Comparison of ENCODE assay signal across 8 mouse cellular contexts in the genomic region with DNA sequence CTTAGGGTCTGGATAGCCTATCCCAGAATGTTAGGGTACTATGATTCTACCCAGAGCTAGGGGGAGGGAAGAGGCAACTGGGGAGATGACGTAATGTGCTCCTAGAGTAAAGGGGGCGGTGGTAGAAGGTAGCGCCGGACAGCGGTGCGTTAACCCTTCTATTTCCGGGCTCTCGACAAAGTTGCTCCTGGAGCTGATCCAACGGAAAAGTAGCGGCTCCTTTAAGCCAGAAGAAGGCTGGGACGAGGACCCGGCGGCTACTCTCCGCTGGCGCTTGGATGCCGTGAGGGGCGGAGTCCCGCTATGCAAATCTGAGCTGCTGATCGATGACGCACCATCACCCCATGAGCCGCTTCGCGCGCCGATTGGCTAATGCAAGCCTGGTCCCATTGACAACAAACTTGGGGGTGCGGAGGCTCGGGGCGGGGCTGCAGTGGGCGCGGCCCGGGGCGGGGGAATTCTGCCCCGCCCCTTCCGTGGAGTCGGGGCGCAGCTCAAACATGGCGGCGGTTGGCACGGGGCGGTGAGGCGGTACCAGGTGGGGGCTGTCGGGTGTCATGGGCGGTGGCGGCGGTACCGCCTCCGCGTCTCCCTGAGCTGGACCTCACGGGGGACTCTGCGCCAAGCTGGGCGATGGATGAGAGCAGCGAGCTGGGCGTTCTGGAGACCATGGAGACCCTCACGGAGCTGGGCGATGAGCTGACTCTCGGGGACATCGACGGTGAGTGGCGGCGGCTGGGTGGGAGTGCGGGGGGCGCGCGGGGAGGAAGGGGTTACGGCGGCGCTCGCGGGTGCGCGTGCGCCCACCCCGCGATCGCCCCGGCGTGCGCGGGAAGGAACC. TPM values are rescaled to one million over a fixed set of nuclear protein-coding genes. Genes with fewer than 3 reads are reported as not detected.
DNase-seq lines count a peak whose midpoint lies in the region; ATAC-seq and TF ChIP-seq lines count a peak whose summit lies in the region.

A gene (plus strand): TSS at position 412 of the 841 bp plus-strand sequence.

- no peak for TF ChIP-seq CTCF in MEL (IDR thresholded peaks at IDR 0.05 in 2 of 3, conservative IDR thresholded peaks at IDR 0.05 in 1 of 3; ENCODE audit: control insufficient read depth in 1 of 3, insufficient read depth in 1 of 3, low read depth in 2 of 3, low read length in 3 of 3, poor library complexity in 1 of 3, severe bottlenecking in 1 of 3)
- TF ChIP-seq CTCF in cerebellum, adult 2 months (IDR thresholded peaks at IDR 0.05; ENCODE audit: borderline replicate concordance, insufficient read depth, low read depth, low read length) = no peak
- no peak for TF ChIP-seq CTCF in forebrain, postnatal 0 days (IDR thresholded peaks at IDR 0.05; ENCODE audit: low read depth)

- peak within 1 kb of the TSS; percentile 70 to 100 for H3K4me3 ChIP-seq in MEL (ENCODE audit: control insufficient read depth in 1 of 2, insufficient read depth in 1 of 2, low read depth in 2 of 2, low read length in 2 of 2)
- peak within 1 kb of the TSS; percentile 81 for H3K4me3 ChIP-seq in cerebellum, adult 2 months (replicated peaks; ENCODE audit: insufficient read depth, low read depth, low read length)
- peak within 1 kb of the TSS; percentile 73 for H3K4me3 ChIP-seq in forebrain, postnatal 0 days (ENCODE audit: low read depth, low read length)
- peak within 1 kb of the TSS; percentile 90 for H3K4me3 ChIP-seq in lung, embryonic 15.5 days

- TF ChIP-seq RAD21 in MEL (IDR thresholded peaks at IDR 0.05; ENCODE audit: low read depth, low read length) = no peak

- H3K36me3 ChIP-seq in MEL (ENCODE audit: control insufficient read depth in 1 of 2, insufficient read depth in 2 of 2, low read length in 2 of 2) = peaks cover 0 to 28% of the 10 kb centered on the region in 2 experiments; a peak in 2 of 4 replicates
- peaks cover 2% of the 10 kb centered on the region for H3K36me3 ChIP-seq in forebrain, postnatal 0 days (ENCODE audit: insufficient read depth)
- no peaks in the 10 kb centered on the region for H3K36me3 ChIP-seq in lung, embryonic 15.5 days

- no peaks in the 10 kb centered on the region for H3K9me3 ChIP-seq in MEL (replicated peaks; ENCODE audit: insufficient read depth, low read length)
- no peaks in the 10 kb centered on the region for H3K9me3 ChIP-seq in forebrain, postnatal 0 days (ENCODE audit: low read length)
- H3K9me3 ChIP-seq in lung, embryonic 15.5 days = no peaks in the 10 kb centered on the region

- peak; percentile 81 to 84; a peak in 3 of 4 replicates for TF ChIP-seq POLR2A in MEL (IDR thresholded peaks at IDR 0.05; ENCODE audit: control insufficient read depth in 1 of 2, insufficient read depth in 1 of 2, low read depth in 1 of 2, low read length in 2 of 2, poor library complexity in 1 of 2)
- peak; percentile 75; the same call in 1 of the 2 replicates for TF ChIP-seq POLR2A in cerebellum, adult 2 months (IDR thresholded peaks at IDR 0.05; ENCODE audit: borderline replicate concordance, insufficient read depth, low read length)

- no peak for TF ChIP-seq EP300 in MEL (IDR thresholded peaks at IDR 0.05; ENCODE audit: low read depth in 1 of 2, low read length in 2 of 2)

- WGBS in cerebellum, adult 2 months = under 1% methylated on average over 70 of the region's 79 CpGs
- 3% methylated on average over 65 of the region's 79 CpGs for WGBS in forebrain, postnatal 0 days
- WGBS in lung, embryonic 15.5 days = under 1% methylated on average over 79 of the region's 79 CpGs

- peaks cover 0 to 27% of the 10 kb centered on the region in 2 experiments; a peak in 3 of 4 replicates for H3K4me1 ChIP-seq in MEL (ENCODE audit: control insufficient read depth in 1 of 2, insufficient read depth in 2 of 2, low read length in 2 of 2)
- H3K4me1 ChIP-seq in cerebellum, adult 2 months (ENCODE audit: control insufficient read depth, insufficient read depth, low read length) = peaks cover 4% of the 10 kb centered on the region; the same call in 1 of the 2 replicates
- H3K4me1 ChIP-seq in forebrain, postnatal 0 days (ENCODE audit: insufficient read depth) = peaks cover 23% of the 10 kb centered on the region
- peaks cover 36% of the 10 kb centered on the region for H3K4me1 ChIP-seq in lung, embryonic 15.5 days

- no peaks in the 10 kb centered on the region for H3K27me3 ChIP-seq in MEL (ENCODE audit: control insufficient read depth in 1 of 2, insufficient read depth in 2 of 2, low read length in 2 of 2)
- H3K27me3 ChIP-seq in cerebellum, adult 2 months (ENCODE audit: control insufficient read depth, insufficient read depth, low read length) = no peaks in the 10 kb centered on the region
- H3K27me3 ChIP-seq in forebrain, postnatal 0 days (ENCODE audit: insufficient read depth, low read length) = no peaks in the 10 kb centered on the region
- H3K27me3 ChIP-seq in lung, embryonic 15.5 days = no peaks in the 10 kb centered on the region

- DNase-seq in MEL (ENCODE audit: low read depth, low spot score) = peak; percentile 99
- peak; percentile 97 to 100 for DNase-seq in cerebellum, adult 2 months
- DNase-seq in forebrain, postnatal 0 days = peak; percentile 100
- DNase-seq in heart, postnatal 4 days = peak; percentile 98
- DNase-seq in layer of hippocampus, adult 8-10 months (ENCODE audit: low spot score in 2 of 2) = peak; percentile 99
- peak; percentile 99 for DNase-seq in ovary, adult 18-20 months (ENCODE audit: low spot score)
- peak; percentile 99 for DNase-seq in thymus, postnatal 0 days (ENCODE audit: low spot score)

- peaks cover 33% of the 10 kb centered on the region for H3K79me2 ChIP-seq in MEL (ENCODE audit: control insufficient read depth, insufficient read depth, low read length, poor library complexity)

- peak within 1 kb of the TSS; percentile 60 for H3K4me2 ChIP-seq in forebrain, postnatal 0 days (ENCODE audit: low read depth)
- H3K4me2 ChIP-seq in lung, embryonic 15.5 days = peak within 1 kb of the TSS; percentile 80

- ATAC-seq in forebrain, postnatal 0 days = peak; percentile 98
- peak; percentile 97 for ATAC-seq in lung, embryonic 15.5 days (ENCODE audit: borderline replicate concordance, extremely low read depth, low FRiP score, low TSS enrichment)

- H3K27ac ChIP-seq in MEL (ENCODE audit: control insufficient read depth, low read depth, low read length) = peak within 1 kb of the TSS; percentile 81
- H3K27ac ChIP-seq in cerebellum, adult 2 months (ENCODE audit: insufficient read depth, low read length) = peak within 1 kb of the TSS; percentile 83
- H3K27ac ChIP-seq in forebrain, postnatal 0 days (ENCODE audit: low read depth, low read length) = peak within 1 kb of the TSS; percentile 98
- peak within 1 kb of the TSS; percentile 93 for H3K27ac ChIP-seq in lung, embryonic 15.5 days

- peak within 1 kb of the TSS; percentile 99 for H3K9ac ChIP-seq in MEL (ENCODE audit: control insufficient read depth, low read depth, low read length, poor library complexity, severe bottlenecking)
- peak within 1 kb of the TSS; percentile 83 for H3K9ac ChIP-seq in forebrain, postnatal 0 days
- peak within 1 kb of the TSS; percentile 81 for H3K9ac ChIP-seq in lung, embryonic 15.5 days

TF ChIP-seq in MEL, 35 proteins besides CTCF, POLR2A, EP300 and RAD21 (continues in another document):
- no peak for TF ChIP-seq USF1 (IDR thresholded peaks at IDR 0.05; ENCODE audit: low read depth, low read length)
- TF ChIP-seq TCF12 (IDR thresholded peaks at IDR 0.05; ENCODE audit: low read depth, low read length) = peak; percentile 91
- no peak for TF ChIP-seq USF2 (IDR thresholded peaks at IDR 0.05; ENCODE audit: borderline replicate concordance in 1 of 2, insufficient read depth in 1 of 2, low read depth in 1 of 2, low read length in 2 of 2)
- no peak for TF ChIP-seq MYB (IDR thresholded peaks at IDR 0.05; ENCODE audit: low read depth, low read length)
- TF ChIP-seq RCOR1 (IDR thresholded peaks at IDR 0.05; ENCODE audit: low read depth, low read length) = no peak
- TF ChIP-seq ZKSCAN1 (IDR thresholded peaks at IDR 0.05; ENCODE audit: low read depth, low read length) = no peak
- peak; percentile 73; the same call in 1 of the 2 replicates for TF ChIP-seq ZMIZ1 (IDR thresholded peaks at IDR 0.05; ENCODE audit: low read depth, low read length)
- TF ChIP-seq NRF1 (IDR thresholded peaks at IDR 0.05; ENCODE audit: insufficient read depth, low read depth, low read length, poor library complexity, severe bottlenecking) = 0 out of 2 replicates have a peak, but pooled peaks have one; percentile 38
- no peak for TF ChIP-seq SMC3 (IDR thresholded peaks at IDR 0.05; ENCODE audit: low read depth, low read length)
- peak; percentile 68 for TF ChIP-seq MAX (IDR thresholded peaks at IDR 0.05; ENCODE audit: low read length)
- peak; percentile 75 for TF ChIP-seq MXI1 (IDR thresholded peaks at IDR 0.05; ENCODE audit: low read depth, low read length)
- peak; percentile 59; the same call in 1 of the 2 replicates for TF ChIP-seq HCFC1 (IDR thresholded peaks at IDR 0.05; ENCODE audit: low read depth, low read length)
- no peak; the same call in 1 of the 2 replicates for TF ChIP-seq JUND (IDR thresholded peaks at IDR 0.05; ENCODE audit: low read depth, low read length)
- no peak for TF ChIP-seq ZNF384 (IDR thresholded peaks at IDR 0.05; ENCODE audit: low read depth, low read length)
- no peak for TF ChIP-seq MAFK (IDR thresholded peaks at IDR 0.05; ENCODE audit: borderline replicate concordance, low read depth, low read length)
- TF ChIP-seq SIN3A (IDR thresholded peaks at IDR 0.05; ENCODE audit: low read length) = peak; percentile 98
- peak; percentile 83 for TF ChIP-seq ETS1 (IDR thresholded peaks at IDR 0.05; ENCODE audit: low read depth, low read length)
- TF ChIP-seq BHLHE40 (IDR thresholded peaks at IDR 0.05; ENCODE audit: borderline replicate concordance, low read depth, low read length) = 0 out of 2 replicates have a peak, but pooled peaks have one; percentile 15
- peak; percentile 33; the same call in 1 of the 2 replicates for TF ChIP-seq MAZ (IDR thresholded peaks at IDR 0.05; ENCODE audit: low read depth, low read length)
- TF ChIP-seq TAL1 (IDR thresholded peaks at IDR 0.05; ENCODE audit: low read length) = no peak

RNA-seq across cellular contexts. Expression of the gene that starts here (rescaled TPM):
- total RNA-seq in MEL (2012; rRNA removed) = 40.5 and 52.2 TPM in 2 replicates
- polyA plus RNA-seq in MEL (2012; ENCODE audit: insufficient read depth in 1 of 2, insufficient read length in 2 of 2, low read depth in 1 of 2, low replicate concordance in 2 of 2, missing spikeins in 1 of 2) = 100 to 1,000 TPM in 1 of 2 experiments, not detected in 1; 161 TPM
- polyA plus RNA-seq in cerebellum, adult 2 months (2012; rRNA removed) = 104 and 105 TPM in 2 replicates
- total RNA-seq in forebrain, postnatal 0 days (2014; rRNA removed) = 121 and 171 TPM in 2 replicates
- 147 and 193 TPM in 2 replicates for polyA plus RNA-seq in forebrain, postnatal 0 days (2015; fragmentation: Nextera tagmentation; extraction: Ambion mirVana)
- total RNA-seq in heart, postnatal 4 days (2021) = 10 to 100 TPM; 79.0 to 84.5 TPM
- total RNA-seq in layer of hippocampus, adult 8-10 months (2022) = 100 to 1,000 TPM; 175 to 214 (median 189) TPM
- 126 and 132 TPM in 2 replicates for polyA plus RNA-seq in lung, embryonic 15.5 days (2015; fragmentation: Nextera tagmentation; extraction: Ambion mirVana)
- 152 and 161 TPM in 2 replicates for polyA plus RNA-seq in thymus, postnatal 0 days (2015; fragmentation: Nextera tagmentation; extraction: Ambion mirVana)

Comparison
In these comparisons a context has a peak if more than half of its experiments do, and no peak if none do; other contexts are left out.
1. Peak in every context shown above with its lines: DNase-seq, ATAC-seq, H3K4me3 ChIP-seq and H3K27ac ChIP-seq.